Mouse (Mus musculus): Measurements from ENCODE around the gene Smg5. TPM values are rescaled to one million over a fixed set of nuclear protein-coding genes. Genes with fewer than 3 reads are reported as not detected.

The Smg5 gene
- polyA plus RNA-seq, 1 experiment from 2014 or later, result 53.1 TPM

GRCm38 (mm10) chr3:88331282-88331681, 4.8 kb upstream of the Smg5 start:
- H3K4me1 ChIP-seq, result peaks cover 6% of the 10 kb centered on the region; the same call in 1 of the 2 replicates
- H3K36me3 ChIP-seq, result peaks cover 22% of the 10 kb centered on the region; the same call in 1 of the 2 replicates
- H3K27ac ChIP-seq, result no peak overlapping the region
- 23% methylated on average over 2 of the region's 2 CpGs for WGBS
- no peak for ATAC-seq (ENCODE audit: borderline replicate concordance, extremely low read depth, low FRiP score, low TSS enrichment)
- no peak overlapping the region for H3K4me2 ChIP-seq
- no peaks in the 10 kb centered on the region for H3K9me3 ChIP-seq
- H3K27me3 ChIP-seq, result no peaks in the 10 kb centered on the region
- no peak overlapping the region for H3K4me3 ChIP-seq
- no peak overlapping the region for H3K9ac ChIP-seq

DNA sequence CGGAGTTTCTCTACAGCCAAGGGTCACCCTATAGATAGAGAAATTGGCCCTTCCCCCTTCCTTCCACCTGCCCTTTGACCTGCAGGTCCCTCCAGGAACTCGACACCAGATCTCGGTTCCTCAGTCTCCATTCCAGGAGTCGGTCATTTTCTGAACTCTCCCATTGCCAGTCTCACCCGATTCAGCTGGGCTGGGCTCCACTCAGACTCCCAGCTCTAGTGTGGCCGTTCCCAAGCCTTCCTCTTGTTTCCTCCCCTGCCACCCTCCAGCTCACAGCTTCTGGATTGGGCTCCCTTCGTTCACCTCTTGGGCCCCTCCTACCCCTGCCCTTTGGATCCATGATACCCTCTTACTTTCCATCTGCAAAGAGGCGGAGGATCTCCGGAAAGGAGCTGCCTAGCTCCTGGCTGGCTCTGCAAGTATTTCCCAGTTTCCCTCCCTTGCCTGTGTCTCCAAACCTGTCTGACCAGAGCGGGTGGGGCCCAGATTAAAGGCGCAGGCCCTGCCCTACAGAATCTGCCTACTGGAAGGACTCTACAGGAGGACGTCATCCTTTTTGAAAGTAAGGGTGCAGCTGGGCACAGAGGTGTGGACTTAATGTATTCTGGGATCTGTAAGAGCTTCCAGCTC, 1.9 kb upstream of the Smg5 start:
- H3K27ac ChIP-seq, result peak overlapping the region; percentile 94
- no peaks in the 10 kb centered on the region for H3K27me3 ChIP-seq
- 0 out of 2 replicates have a peak, but pooled peaks cover 6% of the 10 kb centered on the region for H3K36me3 ChIP-seq
- peak overlapping the region; percentile 15; the same call in 1 of the 2 replicates for H3K9ac ChIP-seq
- WGBS, result 37% methylated on average over 12 of the region's 12 CpGs
- no peak for ATAC-seq (ENCODE audit: borderline replicate concordance, extremely low read depth, low FRiP score, low TSS enrichment)
- H3K4me2 ChIP-seq, result peak overlapping the region; percentile 66
- peaks cover 23% of the 10 kb centered on the region for H3K4me1 ChIP-seq
- H3K9me3 ChIP-seq, result no peaks in the 10 kb centered on the region
- H3K4me3 ChIP-seq, result peak overlapping the region; percentile 27

- Histone ChIP-seq H3K36me3 (no peaks in the 10 kb centered on the region), H3K4me3 (peak overlapping the region; percentile 82), H3K27me3 (no peaks in the 10 kb centered on the region), H3K9ac (peak overlapping the region; percentile 98), H3K27ac (peak overlapping the region; percentile 94), H3K9me3 (no peaks in the 10 kb centered on the region), H3K4me1 (peaks cover 23% of the 10 kb centered on the region), H3K4me2 (peak overlapping the region; percentile 66)
- WGBS, result 28% methylated on average over 3 of the region's 3 CpGs
- no peak for ATAC-seq (ENCODE audit: borderline replicate concordance, extremely low read depth, low FRiP score, low TSS enrichment)
These were observed 1.1 kb upstream of the Smg5 start for GRCm38 (mm10) chr3:88334902-88335435.

DNA sequence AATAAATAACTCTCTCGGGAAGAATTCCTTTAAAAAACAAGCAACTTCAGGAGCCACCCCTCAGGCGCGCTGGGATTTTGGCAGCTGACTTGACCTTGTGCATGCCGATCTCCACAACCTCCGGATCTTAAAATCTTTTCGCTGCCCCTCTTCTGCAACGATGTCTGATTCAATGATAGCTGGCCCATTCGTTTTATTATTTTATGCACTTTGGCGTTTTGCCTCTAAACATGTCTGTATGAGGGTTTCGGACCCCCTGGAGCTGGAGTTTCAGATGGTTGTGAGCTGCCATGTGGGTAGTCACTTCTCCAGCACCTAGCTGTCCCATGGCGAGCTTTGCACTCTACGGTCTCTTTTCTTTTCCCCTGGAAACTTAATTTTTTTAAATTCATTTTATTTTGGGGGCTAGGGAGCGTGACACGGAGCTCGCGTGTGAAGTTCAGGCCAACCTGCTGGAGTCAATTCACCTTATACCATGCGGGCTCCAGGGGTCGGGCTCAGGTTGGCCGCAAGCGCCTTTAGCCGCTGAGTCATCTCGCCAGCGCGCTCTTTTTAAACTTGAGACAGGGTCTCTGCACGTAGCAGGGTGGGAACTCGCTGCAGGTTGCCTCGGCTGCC, 515 bp upstream of the Smg5 start:
- ATAC-seq (ENCODE audit: borderline replicate concordance, extremely low read depth, low FRiP score, low TSS enrichment), result peak; percentile 55
- H3K4me2 ChIP-seq, result peak overlapping the region; percentile 66
- H3K36me3 ChIP-seq, result no peaks in the 10 kb centered on the region
- peak overlapping the region; percentile 82 for H3K4me3 ChIP-seq
- WGBS, result 1% methylated on average over 27 of the region's 27 CpGs
- H3K9me3 ChIP-seq, result no peaks in the 10 kb centered on the region
- H3K27me3 ChIP-seq, result no peaks in the 10 kb centered on the region
- H3K27ac ChIP-seq, result peak overlapping the region; percentile 94
- H3K4me1 ChIP-seq, result peaks cover 23% of the 10 kb centered on the region
- peak overlapping the region; percentile 98 for H3K9ac ChIP-seq

DNA sequence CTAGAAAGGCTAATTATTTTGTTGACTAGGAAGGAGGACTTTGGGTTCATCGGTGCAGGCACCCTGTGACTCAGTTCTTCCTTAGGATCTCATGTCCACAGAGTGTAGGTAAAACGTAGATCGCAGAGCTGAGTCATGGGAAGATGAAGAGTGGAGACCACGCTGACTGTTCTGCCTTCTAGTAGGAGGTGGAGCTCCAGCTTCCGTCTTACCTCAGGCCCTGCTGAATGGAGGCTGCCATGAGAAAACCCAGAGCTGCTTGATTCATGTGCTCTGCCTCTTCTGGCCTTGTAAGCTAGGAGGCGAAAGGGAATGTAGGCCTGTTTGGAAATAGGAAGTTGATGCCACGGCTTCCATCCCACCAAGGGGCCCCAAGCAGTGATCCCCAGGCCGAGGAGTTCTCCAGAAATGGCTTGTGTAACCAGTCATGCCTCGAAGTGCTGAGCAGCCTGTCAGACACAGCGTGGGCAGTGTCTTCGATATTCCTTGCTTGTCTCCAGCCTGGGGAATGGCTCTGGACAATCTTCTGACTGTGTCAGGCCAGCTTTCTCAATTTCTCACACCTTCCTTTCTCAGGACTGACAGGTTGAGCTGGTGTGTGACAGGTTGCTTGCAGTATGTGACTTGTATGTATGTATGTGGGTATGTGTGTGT, 1.4 kb downstream of the Smg5 start:
- ATAC-seq (ENCODE audit: borderline replicate concordance, extremely low read depth, low FRiP score, low TSS enrichment), result no peak
- Histone ChIP-seq H3K9me3 (no peaks in the 10 kb centered on the region), H3K27ac (no peak overlapping the region), H3K4me2 (peak overlapping the region; percentile 71; the same call in 1 of the 2 replicates), H3K4me1 (peaks cover 23% of the 10 kb centered on the region), H3K4me3 (peak overlapping the region; percentile 82), H3K9ac (no peak overlapping the region), H3K36me3 (peaks cover 13% of the 10 kb centered on the region), H3K27me3 (no peaks in the 10 kb centered on the region)
- WGBS, result 70% methylated on average over 11 of the region's 11 CpGs

GRCm38 (mm10) chr3:88338316-88338715, 2.3 kb downstream of the Smg5 start:
- Histone ChIP-seq H3K4me2 (no peak overlapping the region), H3K27me3 (no peaks in the 10 kb centered on the region), H3K4me1 (peaks cover 23% of the 10 kb centered on the region), H3K27ac (no peak overlapping the region), H3K9me3 (no peaks in the 10 kb centered on the region), H3K36me3 (peaks cover 22% of the 10 kb centered on the region), H3K9ac (no peak overlapping the region), H3K4me3 (no peak overlapping the region)
- 89% methylated on average over 7 of the region's 7 CpGs for WGBS
- ATAC-seq (ENCODE audit: borderline replicate concordance, extremely low read depth, low FRiP score, low TSS enrichment), result no peak

GRCm38 (mm10) chr3:88339006-88339405, 2.9 kb downstream of the Smg5 start:
- Histone ChIP-seq H3K4me2 (no peak overlapping the region), H3K36me3 (peaks cover 28% of the 10 kb centered on the region), H3K9me3 (no peaks in the 10 kb centered on the region), H3K27ac (no peak overlapping the region), H3K9ac (no peak overlapping the region), H3K4me3 (no peak overlapping the region), H3K27me3 (no peaks in the 10 kb centered on the region), H3K4me1 (peaks cover 23% of the 10 kb centered on the region)
- ATAC-seq (ENCODE audit: borderline replicate concordance, extremely low read depth, low FRiP score, low TSS enrichment), result no peak
- 71% methylated on average over 3 of the region's 3 CpGs for WGBS

DNA sequence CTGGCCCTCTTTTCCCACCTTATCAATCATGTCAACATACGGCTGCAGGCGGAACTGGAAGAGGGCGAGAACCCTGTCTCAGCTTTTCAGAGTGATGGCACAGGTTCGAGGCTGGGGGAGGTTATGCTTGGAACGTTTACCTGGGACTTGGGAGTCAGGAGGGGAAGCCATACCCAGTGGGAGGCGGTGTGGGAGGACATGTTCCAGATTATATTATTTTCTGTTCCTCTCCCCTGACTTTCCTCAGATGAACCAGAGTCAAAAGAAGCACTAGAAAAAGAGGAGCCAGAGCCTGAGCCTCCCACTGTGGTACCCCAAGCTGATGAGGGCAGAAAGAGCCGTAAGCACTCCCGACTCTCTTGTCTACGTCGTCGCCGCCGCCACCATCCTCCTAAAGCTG, 14.7 kb downstream of the Smg5 start:
- H3K27me3 ChIP-seq, result no peaks in the 10 kb centered on the region
- no peak for ATAC-seq (ENCODE audit: borderline replicate concordance, extremely low read depth, low FRiP score, low TSS enrichment)
- no peak overlapping the region for H3K4me3 ChIP-seq
- no peak overlapping the region for H3K4me2 ChIP-seq
- no peak overlapping the region for H3K9ac ChIP-seq
- H3K4me1 ChIP-seq, result no peaks in the 10 kb centered on the region
- peaks cover 98% of the 10 kb centered on the region for H3K36me3 ChIP-seq
- H3K27ac ChIP-seq, result no peak overlapping the region
- H3K9me3 ChIP-seq, result no peaks in the 10 kb centered on the region
- WGBS, result 81% methylated on average over 13 of the region's 13 CpGs

DNA sequence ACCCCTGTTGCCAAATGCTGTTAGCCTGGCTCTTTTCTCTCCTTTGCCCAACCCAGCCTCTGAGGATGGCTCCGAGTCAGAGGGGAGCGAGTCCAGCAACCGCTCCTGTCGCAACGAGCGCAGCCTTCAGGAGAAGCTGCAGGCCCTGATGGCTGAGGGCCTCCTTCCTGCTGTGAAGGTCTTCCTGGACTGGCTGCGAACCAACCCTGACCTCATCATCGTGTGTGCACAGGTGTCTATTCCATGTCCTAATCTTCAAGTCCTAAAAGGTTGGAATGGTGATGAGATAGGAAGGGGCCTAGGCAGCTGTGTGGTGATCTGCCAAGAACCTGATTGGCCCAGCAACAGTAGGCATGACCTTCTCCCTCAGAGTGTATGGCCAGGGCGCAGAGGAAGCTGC, 16.8 kb downstream of the Smg5 start:
- ATAC-seq (ENCODE audit: borderline replicate concordance, extremely low read depth, low FRiP score, low TSS enrichment), result no peak
- Histone ChIP-seq H3K9me3 (no peaks in the 10 kb centered on the region), H3K9ac (no peak overlapping the region), H3K4me1 (no peaks in the 10 kb centered on the region), H3K27me3 (no peaks in the 10 kb centered on the region), H3K36me3 (peaks cover 97% of the 10 kb centered on the region), H3K27ac (no peak overlapping the region), H3K4me3 (no peak overlapping the region), H3K4me2 (no peak overlapping the region)
- WGBS, result 80% methylated on average over 9 of the region's 9 CpGs

GRCm38 (mm10) chr3:88354396-88355165, 18.5 kb downstream of the Smg5 start:
- no peak overlapping the region for H3K9ac ChIP-seq
- no peaks in the 10 kb centered on the region for H3K27me3 ChIP-seq
- H3K4me1 ChIP-seq, result no peaks in the 10 kb centered on the region
- ATAC-seq (ENCODE audit: borderline replicate concordance, extremely low read depth, low FRiP score, low TSS enrichment), result no peak
- H3K4me2 ChIP-seq, result no peak overlapping the region
- peaks cover 97% of the 10 kb centered on the region for H3K36me3 ChIP-seq
- no peak overlapping the region for H3K27ac ChIP-seq
- H3K4me3 ChIP-seq, result no peak overlapping the region
- H3K9me3 ChIP-seq, result no peaks in the 10 kb centered on the region
- whole genome bisulfite sequencing, result 89% methylated on average over 8 of the region's 8 CpGs

GRCm38 (mm10) chr3:88359584-88359983, 23.5 kb downstream of the Smg5 start:
- H3K9ac ChIP-seq, result no peak overlapping the region

More at GRCm38 (mm10) chr3:88359584-88359983, 23.5 kb downstream of the Smg5 start:
- H3K36me3 ChIP-seq, result peaks cover 77% of the 10 kb centered on the region
- ATAC-seq (ENCODE audit: borderline replicate concordance, extremely low read depth, low FRiP score, low TSS enrichment), result no peak
- H3K9me3 ChIP-seq, result no peaks in the 10 kb centered on the region
- no peak overlapping the region for H3K27ac ChIP-seq
- 72% methylated on average over 5 of the region's 5 CpGs for WGBS
- no peak overlapping the region for H3K4me3 ChIP-seq
- H3K27me3 ChIP-seq, result no peaks in the 10 kb centered on the region
- H3K4me1 ChIP-seq, result peaks cover 10% of the 10 kb centered on the region
- H3K4me2 ChIP-seq, result no peak overlapping the region

Data from lung, embryonic 15.5 days (tissue).